Mouse (Mus musculus) left cerebral cortex, adult 18-20 months (tissue): ENCODE measurements around the gene Exosc8. TPM values are rescaled to one million over a fixed set of nuclear protein-coding genes. Genes with fewer than 3 reads are reported as not detected.

ENCODE experiments used
- DNase-seq, 2 experiments: peaks; one replicate each; pipeline ENCODE4 v3.0.0; 2021 to 2022; ENCODE audit warnings: low spot score in 2 of 2, mixed read lengths in 1 of 2
- total RNA-seq, 2 experiments: library from RNA; stranded (reverse); gene quantifications; 2 replicates each; pipeline ENCODE4 v1.2.3; 2021

Gene Exosc8
- total RNA-seq, 2 experiments from 2014 or later: 31.4 to 31.9 TPM

DNA sequence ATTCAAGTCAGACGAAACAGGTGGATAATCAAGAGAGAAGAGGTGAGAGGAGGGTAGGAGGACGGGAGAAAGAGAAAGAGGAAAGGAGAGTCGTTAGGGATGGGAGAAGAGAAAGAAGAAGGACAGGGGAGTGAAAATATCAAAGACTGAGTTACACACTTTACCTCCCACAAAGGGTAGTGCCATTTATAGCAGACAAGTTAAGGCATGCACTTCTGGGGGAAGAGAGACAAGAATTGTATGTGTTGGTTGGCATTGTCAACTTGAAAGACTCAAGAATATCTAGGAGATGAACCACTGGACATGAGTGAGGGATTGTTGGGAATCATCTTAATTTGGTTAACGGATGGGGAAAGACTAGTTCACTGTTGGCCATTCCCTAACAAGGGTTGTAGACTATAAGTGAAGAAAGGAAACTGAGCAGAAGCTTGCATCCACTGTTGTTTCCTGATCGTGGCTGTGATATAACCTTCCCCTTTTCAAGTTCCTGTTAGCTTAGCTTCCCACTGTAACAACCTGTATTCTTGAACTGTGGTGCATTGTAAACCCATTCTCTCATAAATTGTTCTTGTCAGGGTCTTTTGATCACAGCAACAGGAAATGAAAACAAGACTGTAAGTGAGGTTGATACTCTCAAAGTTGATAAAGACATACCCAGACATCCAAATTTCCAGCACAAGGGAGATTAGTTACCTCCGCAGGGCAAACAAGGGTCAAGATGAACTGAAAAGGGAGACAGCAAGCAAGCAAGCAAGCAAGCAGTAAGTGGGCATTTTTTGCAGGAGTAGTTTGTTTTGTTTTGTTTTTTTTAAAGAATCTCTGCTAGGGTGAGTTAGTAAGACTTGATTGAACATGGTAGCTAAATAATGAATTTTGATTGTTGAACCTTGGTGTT, 53.6 kb downstream of the Exosc8 start:
- no peak for DNase-seq

Other genes with a start within 250 kb of the Exosc8 start
- 10 to 100 TPM; 43.2 to 45.0 TPM for gene Supt20, start 42.6 kb downstream of the Exosc8 start, total RNA-seq
- gene Gm21958, start 21.0 kb downstream of the Exosc8 start, total RNA-seq: not detected
- 10 to 100 TPM; 18.6 to 19.7 TPM for gene Alg5, start 146 bp upstream of the Exosc8 start, total RNA-seq
- gene Smad9, start 20.2 kb upstream of the Exosc8 start, total RNA-seq: 10 to 100 TPM in 1 of 2 experiments, 1 to 10 TPM in 1; 7.9 to 10.7 TPM
- 10 to 100 TPM; 46.9 to 47.2 TPM for gene Rfxap, start 72.4 kb upstream of the Exosc8 start, total RNA-seq
- gene Sertm1, start 180.5 kb upstream of the Exosc8 start, total RNA-seq: 10 to 100 TPM; 22.9 to 26.8 TPM